Mouse (Mus musculus) c-Kit-negative CD71-positive TER-119-positive erythroid progenitor cells, embryonic 14.5 days (primary cell): ENCODE results near the gene Ppp3ca.

Experiments
- DNase-seq: peaks from one replicate; pipeline ENCODE4 v3.0.0-alpha.2; 2013; ENCODE audit warnings: low read depth, low spot score

Ppp3ca gene

DNA sequence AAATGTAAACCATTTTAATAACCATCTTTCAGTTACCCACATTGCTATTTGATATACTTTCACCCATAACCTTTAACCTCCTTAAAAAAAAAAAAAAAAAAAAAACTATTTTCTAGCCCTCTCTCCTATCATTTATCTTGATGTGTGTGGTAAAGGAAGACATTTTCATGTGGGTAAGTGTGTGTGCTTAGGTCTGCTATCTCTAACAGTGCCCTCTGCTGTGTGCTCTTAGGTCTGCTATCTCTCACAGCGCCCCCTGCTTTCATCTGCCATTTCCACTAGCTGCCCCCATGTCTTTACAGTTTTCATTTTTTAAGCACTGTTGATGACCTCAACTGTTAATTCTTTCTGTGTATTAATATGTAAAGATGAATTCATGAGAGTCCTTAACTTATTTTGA is 235.7 kb downstream of the Ppp3ca start:
- DNase-seq: no peak

DNA sequence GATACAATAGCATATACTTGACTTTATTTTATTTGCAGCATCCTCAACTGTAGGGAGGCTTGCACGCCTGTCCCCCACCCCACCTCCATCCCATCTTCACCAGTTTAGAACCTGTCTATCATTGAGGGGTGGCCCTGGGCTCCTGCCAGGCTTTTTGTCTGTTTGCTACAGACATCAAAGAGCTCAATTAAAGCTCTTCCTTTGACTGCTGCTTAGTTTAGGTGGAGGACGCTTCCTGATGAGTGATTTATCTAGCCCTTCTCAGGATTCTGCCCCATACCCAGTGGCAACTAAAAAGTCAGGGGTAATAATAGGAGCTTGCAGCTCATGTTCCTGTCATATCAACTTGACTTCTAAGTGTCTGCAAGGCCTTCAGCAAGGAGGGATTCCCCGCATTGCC is 239.6 kb downstream of the Ppp3ca start:
- no peak for DNase-seq

DNA sequence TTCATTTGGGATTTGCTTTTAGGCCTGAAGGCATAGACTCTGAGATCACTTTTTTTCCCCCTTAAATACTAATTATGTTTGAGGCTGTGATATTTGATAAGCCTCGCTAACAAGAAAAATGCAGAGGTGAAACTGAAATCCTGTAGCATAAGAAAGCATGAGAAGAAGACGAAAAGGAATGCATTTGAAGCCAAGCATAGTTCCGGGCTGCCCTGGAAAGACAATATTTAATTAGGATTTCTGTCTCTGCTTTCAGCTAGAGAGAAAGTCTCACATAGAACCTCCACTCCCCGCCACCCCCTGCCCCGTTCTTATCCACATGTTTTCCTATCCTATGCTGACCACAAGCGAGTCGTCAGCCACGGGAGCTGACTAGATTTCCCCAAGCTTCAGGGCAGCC is 241.4 kb downstream of the Ppp3ca start:
- no peak for DNase-seq

DNA sequence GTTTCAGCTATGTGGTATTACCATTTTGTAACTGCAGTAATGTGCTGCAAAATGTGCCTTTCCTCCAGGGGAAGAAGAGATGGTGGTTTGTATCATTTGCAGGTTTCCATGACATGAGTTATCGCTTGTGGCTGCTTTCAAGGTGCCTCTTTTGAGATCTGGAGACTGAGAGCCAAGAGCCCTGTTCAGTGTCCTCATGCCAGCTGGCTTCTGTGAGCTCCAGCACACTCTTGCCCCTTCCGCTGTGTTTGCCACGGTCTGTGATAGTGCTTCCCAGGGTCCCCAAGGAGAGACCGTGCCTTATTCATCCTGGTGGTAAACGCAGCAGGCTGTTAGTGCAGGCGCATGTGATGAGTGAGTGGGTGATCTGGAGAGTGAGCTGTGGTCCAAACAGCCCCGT is 247.2 kb downstream of the Ppp3ca start:
- DNase-seq: no peak

DNA sequence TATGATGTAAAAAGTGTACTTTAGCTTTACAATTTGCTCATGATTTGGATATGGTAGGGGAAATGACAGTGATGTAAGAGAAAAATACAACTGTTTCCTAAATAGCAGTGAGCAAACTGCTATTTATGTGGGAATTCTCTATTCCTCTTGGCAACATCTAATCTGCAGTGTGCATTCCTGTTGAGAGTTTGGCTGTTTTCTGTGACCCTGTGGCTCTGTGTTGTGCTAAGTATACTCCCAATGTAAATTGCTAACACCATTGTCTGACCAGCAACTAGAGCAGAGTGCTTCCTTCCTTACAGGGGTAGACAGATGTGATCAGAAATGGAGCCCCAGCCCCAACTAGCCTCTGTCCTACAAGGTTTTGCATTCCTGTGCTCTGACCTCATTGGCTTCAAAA is 263.1 kb downstream of the Ppp3ca start:
- DNase-seq: no peak

DNA sequence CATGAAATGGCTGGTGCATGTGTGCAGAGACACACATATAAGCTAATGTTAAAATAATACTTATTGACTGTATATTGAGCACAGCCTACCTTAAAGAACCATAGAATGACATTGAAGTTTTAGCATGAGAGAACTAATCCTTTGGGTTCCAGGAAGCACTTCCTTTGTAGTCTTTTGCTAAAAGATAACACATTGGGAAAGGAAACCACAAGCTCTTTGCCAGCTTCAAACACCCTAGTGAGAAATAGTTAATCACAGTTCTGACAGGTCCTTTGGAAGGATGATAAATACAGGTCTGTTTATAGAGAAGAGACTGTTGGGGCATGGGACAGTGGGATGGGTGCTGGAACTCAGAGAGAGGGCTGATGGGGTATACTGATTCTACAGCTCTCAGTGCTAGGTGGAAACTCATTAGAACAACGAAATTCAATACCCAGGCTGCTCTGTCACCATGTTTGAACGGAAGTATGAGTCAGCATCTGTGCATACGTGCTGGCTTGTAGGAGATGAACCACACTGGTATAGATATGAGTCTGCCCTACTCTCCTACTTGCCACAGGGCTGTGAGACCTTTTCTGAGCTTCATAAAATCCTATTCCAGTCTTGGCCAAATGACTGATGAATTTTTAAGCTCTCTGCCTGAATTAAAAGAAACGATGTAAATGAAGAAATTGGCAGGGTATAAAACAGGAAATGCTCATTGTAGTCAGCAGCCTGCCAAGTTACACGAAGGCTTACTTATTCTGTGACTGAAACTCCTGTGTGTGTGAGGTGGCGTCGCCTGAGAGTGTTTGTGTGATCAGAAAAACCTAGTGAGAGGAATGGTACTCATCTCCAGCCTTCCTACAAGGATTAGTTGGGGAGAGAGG is 271.0 kb downstream of the Ppp3ca start:
- no peak for DNase-seq

DNA sequence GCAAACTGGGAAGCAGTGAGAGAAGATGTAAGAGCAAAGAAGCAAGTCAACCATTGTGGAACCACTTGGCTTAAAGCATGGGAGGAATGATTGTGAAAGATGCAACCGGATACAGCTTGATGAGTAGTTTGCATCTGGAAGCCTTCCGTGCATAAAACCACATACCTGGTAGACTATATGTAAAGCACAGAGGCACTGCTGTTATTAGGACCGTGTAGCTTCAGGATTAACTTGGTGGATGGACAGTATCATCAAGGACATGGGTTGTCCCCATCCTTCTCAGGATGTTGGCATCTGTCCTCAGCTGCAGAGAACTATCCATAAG is 271.6 kb downstream of the Ppp3ca start:
- DNase-seq: no peak

DNA sequence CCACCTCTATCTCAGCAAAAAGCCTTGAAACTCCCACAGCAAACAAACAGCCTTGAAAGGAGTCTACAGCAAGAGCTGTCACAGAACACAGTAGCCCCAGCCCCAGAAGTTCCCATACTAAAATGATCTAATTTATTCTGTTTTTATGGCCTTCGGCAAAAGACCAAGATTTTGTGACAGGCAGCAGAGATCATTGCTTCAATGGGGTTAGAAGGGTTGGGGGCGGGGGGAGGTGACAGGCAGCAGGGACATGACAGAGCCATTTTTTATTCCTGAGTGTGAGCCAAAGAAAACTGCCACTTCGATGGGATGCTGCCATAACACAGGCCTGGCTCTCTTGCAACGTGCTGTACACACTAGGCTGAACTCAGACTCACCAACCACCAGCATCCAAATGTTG is 275.6 kb downstream of the Ppp3ca start:
- DNase-seq: no peak

DNA sequence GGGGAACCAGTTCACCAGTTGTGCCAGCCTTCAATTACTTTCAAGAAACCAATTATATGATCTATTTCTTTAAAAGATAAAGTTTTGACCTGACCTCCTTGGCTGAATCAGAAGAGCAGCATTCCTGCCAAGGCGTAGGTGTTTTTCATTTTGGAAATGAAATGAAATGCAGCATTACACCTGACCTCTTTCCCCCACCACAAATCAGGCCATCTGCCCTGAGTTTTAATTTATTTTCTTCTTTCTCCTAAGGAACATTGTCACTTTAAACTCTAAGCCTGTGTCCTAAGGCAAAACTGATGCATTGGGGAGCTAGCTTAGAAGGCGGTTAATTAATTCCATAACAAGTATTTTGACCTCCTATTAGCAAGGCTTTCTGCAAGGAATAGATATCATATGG is 276.7 kb downstream of the Ppp3ca start:
- DNase-seq: no peak

DNA sequence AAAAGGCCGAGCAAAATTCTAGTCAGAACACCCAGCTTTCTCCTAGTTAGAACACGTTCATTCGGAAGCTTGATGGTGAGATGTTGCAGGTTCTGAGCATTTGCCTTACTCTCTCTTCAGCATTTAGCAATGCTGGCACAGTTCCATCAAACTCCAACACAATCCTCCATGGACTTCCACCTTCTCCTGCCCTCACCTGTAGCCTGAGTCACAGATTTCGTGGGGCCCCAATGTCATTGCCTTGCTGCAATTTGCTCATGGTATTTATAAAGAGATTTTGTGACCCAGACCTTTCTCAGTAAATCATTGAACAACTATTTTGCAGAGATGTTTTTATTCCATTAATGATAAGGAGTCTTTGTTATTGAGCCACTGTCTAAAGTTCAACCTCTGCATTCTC is 278.2 kb downstream of the Ppp3ca start:
- DNase-seq: no peak

DNA sequence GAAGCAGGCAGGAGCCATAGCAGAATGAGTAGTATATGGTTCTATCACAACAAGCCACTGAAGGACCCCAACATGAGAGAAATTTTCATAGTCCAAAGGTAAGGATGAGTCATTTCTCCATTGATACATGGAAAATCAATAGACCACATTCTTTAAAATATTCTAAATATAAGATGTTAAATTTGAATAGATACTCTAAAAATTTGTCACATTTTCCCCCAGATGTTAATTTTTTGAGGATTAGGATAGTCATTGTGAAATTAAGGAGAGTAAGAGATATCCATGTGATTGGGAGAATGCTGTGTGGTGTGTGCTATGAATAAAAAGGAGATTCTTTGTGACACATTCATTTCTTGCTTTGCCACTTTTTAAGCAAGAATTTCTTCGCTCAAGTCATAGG is 281.9 kb downstream of the Ppp3ca start:
- DNase-seq: no peak

DNA sequence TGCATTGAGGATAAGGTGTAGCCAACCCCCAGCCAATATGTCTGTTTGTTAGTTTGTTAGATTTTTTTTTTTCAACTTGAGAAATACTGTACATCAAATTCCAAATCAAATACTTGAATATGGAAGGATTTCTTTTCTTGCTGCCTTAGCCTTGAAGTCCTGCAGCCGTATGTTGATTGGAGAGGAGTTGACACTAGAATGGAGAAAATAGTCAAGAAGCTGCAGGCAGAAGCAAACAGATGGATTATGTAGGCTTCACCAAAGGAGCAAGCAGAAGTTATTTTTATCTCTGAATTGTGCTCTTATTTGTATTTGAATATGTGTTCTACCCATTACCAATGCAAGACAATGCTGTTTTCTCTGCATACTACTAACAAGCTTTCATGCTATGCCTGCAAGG is 282.9 kb downstream of the Ppp3ca start:
- no peak for DNase-seq

DNA sequence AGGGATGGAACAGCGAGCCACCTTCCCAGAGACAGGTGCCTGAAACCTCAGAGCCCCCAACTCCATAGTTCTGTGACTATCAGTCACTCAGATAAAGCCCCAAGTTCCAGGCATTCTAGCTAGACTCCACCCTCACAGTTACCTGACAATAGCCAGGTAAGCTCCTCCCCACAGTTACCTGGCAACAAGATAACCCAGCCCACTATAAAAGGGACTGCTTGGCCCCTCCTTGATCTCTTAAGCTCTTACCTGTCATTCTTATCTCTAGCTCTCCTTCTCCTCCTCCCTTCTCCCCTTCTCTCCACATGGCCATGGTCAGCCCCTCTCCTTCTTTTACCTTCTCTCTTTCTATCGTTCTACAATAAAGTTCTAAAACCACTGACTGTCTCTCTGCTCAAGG is 285.1 kb downstream of the Ppp3ca start:
- no peak for DNase-seq

DNA sequence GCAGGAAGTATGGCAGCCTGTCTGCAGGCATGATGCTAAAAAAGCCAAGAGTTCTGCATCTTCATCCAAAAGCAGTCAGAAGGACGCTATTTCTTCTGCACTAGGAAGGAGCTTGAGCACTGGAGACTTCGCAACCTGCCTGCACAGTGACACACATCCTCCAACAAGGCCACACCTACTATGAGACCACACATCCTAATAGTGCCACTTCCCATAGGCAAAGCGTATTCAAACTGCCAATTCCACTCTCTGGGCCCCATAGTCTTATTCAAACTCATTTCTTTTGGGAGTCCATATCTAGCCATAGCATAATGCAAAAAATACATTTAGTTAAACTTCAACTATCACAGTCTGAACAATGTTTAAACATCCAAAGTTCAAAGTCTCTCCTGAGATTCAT is 290.4 kb downstream of the Ppp3ca start:
- no peak for DNase-seq

DNA sequence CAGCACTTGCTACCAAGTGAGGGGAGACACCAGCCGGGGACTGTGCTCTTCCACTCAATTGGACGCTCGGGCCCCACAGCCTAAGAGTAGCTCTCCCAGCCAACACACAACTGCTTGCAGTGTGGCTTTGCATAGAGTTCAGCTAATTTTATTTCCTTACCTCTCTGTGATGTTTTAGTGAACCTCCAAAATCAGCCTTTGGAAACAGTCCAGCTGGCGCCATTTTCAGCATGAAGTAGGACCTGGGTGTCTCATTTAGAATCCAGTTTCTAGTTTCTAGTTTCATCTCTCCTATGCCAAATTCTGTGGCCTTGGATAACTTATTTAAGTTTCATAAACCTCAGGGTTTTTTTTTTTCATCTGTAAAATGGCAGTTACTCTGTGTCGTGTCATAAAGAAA is 296.9 kb downstream of the Ppp3ca start:
- no peak for DNase-seq

DNA sequence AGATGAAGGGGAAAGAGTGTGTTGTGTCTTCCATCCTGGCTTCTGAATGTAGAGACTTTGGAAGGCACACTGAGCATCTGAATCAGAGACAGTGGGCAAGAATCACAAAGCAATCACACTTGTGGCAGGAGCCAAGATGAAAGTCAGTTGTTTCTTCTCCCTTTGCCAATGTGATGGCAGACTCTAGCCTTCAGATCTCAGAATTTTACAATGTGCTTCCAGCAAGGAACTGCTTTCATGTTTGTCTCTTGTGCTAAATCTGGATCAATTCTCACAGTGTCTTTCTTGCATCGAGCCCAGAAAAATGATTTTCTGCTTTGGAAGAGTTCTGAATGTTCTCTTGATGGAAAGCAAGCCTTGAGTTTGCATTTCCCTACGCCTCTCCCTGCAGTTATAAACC is 297.6 kb downstream of the Ppp3ca start:
- no peak for DNase-seq

DNA sequence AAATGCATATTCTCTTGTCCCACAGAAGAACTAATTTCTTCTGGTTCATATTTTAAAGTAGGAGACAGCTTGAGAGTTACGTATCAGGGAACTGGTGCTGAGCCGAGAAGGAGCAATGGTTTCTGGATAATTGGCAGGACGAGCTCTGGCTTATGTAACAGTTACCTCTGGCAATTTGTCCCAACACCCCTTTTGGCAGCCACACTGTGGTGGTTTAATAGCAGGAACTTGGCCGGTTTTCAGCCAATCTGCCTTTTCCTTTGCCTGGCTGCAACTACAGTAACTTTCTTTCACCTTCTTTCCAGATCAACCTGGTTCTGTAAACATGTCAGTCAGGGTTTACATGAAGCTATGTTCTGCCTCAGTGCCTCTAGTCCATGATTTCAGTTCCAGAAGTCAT is 299.9 kb downstream of the Ppp3ca start:
- no peak for DNase-seq

DNA sequence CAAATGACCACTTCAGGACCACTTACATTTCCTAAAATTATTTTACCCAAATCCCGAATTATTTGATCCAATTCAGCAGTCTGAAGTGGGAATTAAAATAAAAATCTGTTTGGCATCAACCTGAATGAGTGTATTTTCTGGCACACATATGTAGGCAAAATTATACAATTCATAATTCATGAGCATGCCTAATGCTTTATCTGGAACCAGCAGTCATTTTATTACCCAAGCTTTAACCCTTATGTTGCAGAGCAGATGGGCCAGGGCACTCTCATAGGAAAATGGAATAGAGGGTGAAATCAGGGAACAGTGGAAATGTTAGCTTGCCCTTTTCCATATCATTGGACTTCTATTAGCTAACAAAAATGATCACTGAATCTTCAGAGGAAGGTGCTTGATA is 307.9 kb downstream of the Ppp3ca start:
- no peak for DNase-seq

DNA sequence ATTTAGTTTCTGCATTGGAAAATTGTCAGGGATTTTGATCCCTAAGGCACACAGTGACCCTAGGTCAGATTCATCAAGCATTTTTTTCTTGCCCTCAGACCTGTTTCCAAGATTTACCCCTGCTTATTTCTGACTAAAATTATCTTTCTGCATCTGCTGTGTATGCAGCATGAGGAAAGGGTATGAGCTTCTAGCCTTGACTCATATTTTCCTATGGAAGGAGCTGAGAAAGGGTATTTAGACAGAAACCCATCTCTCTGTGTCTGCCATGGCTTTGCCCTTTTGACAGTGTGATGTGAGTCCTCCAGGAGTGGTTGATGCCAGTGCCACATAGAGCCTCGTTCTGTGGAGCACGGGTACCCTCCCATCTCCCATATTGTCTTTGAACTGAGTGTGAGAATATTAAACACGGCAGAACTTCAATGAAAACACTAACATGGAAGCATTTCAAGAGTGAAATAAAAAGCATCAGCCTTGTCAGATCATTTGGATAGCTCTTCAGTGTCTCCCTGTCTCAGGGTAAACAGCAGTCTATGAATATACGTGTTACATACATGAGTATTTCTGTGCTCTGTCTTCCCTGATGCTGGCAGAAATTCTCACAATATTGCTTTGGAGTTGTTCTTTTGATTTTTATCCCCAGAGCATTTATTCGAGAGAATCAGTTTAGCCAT is 311.1 kb downstream of the Ppp3ca start:
- no peak for DNase-seq

DNA sequence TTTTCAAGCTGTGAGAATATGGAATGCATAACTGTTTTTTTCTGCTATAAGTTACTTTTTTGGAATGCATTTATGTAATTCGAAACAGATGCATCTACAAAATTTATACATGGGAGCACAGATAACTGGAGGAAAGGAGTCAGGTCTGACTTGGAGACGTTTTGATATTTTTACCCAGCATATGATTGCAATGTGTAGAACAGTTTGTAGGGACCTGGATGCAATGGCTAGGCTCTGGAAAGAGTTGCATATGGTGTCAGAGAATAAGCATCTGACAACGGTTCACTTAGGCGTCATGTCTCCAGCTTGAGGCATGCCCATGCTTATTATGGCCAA is 311.6 kb downstream of the Ppp3ca start:
- DNase-seq: no peak

DNA sequence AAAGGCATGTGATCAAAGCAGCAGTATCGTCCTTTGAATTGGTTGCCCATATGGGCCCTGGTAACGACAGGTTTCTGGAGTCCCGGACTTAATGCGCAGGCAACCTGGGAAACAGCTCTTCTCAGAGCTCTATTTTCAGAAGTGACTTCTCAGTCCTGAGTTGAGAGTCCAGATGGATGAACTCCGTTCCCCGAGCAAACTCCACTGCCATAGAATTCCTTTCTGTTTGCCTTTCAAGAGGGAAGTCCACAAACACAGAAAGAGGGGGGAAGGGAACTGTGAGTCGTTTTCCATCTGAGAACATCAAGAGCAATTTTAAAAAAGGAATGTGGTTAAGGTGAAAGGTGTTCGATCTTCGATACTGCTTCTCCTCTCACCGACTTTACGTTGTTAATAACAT is 312.1 kb downstream of the Ppp3ca start:
- no peak for DNase-seq

DNA sequence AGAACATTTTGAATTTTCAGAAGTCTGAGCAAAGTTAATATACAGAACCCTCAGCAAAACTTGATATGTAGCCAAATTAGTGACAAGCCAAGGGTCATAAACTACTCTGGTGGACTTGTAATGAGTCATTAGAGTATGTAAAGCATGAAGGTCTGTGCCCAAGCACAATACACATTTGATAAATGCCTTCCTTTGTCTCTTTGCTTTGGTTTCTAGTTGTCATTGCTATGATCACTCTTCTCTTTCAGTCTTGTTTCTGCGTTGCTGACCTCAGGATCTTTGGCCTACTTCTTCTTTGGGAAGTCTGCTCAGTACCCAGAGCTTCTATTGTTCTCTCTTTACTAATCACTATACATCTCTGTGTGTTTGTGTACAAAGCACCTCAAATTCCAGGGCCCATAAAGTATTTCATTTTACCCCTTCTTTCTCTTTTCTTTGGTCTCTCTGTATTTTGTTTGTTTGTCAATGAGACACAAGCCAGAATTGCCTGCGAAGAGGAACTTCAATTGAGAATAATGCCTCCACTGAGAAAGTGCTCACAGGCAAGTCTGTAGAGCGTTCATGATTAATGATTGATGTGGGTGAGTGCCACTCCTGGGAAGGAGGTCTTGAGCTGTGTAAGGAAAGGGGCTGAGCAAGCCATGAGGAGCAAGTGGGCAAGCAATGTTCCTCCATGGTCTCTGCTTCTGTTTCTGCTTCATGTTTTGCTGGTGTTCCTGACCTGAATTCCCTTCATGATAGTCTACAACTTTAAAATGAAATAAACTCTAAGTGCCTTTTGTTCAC is 316.4 kb downstream of the Ppp3ca start:
- DNase-seq: no peak
